In the genomic region with DNA sequence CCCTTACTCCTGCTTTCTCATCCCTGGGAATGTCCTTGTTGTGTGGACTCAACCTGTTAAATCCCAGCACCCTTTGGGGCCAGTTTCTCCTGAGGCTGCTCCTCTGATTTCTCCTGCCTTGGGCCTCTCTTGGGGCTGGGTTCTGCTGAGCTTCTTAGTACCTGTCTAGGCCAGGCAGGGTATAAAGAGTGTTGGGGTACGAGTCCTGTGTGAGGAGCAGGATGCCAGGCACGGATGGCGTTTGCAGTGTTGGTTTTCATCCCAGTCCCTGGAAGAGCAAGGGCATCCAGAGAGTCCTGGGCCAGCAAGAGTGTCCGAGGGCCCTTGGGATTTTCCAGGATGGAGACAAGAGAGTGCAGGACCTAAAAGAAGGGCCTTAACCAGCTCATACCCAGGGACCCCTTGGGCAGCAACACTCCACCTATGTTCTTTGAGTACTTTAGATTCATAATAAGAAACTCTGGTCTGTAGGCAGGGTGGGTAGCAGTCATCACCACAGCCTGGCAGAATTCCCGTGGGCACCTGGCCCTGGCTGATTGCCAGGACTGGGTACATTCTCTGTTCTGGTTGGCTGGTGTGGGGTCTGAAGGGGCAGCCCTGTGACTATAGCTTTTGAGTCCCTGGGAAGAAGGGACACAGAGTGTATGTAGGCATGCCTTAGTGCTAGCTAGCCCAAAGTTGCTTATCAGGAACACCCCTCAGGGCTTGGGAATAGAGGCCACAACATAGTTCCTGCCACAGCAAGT, we compare ENCODE assay signal across 8 mouse cellular contexts. TPM values are rescaled to one million over a fixed set of nuclear protein-coding genes. Genes with fewer than 3 reads are reported as not detected.
DNase-seq lines count a peak whose midpoint lies in the region; ATAC-seq and TF ChIP-seq lines count a peak whose summit lies in the region.

No protein-coding gene starts in this region.

- 65% methylated on average over 5 of the region's 5 CpGs for WGBS in heart, embryonic 16.5 days
- 82% methylated on average over 5 of the region's 5 CpGs for WGBS in limb, embryonic 10.5 days
- 22% methylated on average over 5 of the region's 5 CpGs for WGBS in olfactory bulb, adult 2 months

- ATAC-seq in heart, embryonic 16.5 days (replicated peaks; ENCODE audit: extremely low read depth, insufficient read depth, low FRiP score), result no peak
- no peak for ATAC-seq in monocyte, adult 5-6 weeks (replicated peaks; ENCODE audit: insufficient number of reproducible peaks, low FRiP score, low TSS enrichment, poor library complexity, severe bottlenecking)

- DNase-seq in cerebellum, adult 11 months, result peak; percentile 74
- DNase-seq in cerebellum, postnatal 4 days (ENCODE audit: low spot score in 2 of 2), result no peak
- DNase-seq in brain, embryonic 14.5 days (ENCODE audit: low read depth), result peak; percentile 18
- no peak for DNase-seq in limb, embryonic 10.5 days (ENCODE audit: low spot score)
- DNase-seq in urinary bladder, postnatal 25 days (ENCODE audit: low spot score), result no peak

- 0 out of 2 replicates have a peak, but pooled peaks cover 6% of the 10 kb centered on the region for H3K4me1 ChIP-seq in heart, embryonic 16.5 days (ENCODE audit: control insufficient read depth, insufficient read depth, low read length)
- peaks cover 31% of the 10 kb centered on the region for H3K4me1 ChIP-seq in limb, embryonic 10.5 days
- peaks cover 36% of the 10 kb centered on the region for H3K4me1 ChIP-seq in olfactory bulb, adult 2 months (ENCODE audit: control insufficient read depth, insufficient read depth, low read length)

- no peak for TF ChIP-seq POLR2A in brain, embryonic 14.5 days (IDR thresholded peaks at IDR 0.05; ENCODE audit: borderline replicate concordance, extremely low read depth, insufficient read depth, insufficient read length, poor library complexity, severe bottlenecking)
- no peak for TF ChIP-seq POLR2A in olfactory bulb, adult 2 months (IDR thresholded peaks at IDR 0.05; ENCODE audit: insufficient read depth, low read depth, low read length)

- no peak overlapping the region for H3K9ac ChIP-seq in heart, embryonic 16.5 days (ENCODE audit: low read length)

- peak overlapping the region; percentile 93 for H3K4me2 ChIP-seq in heart, embryonic 16.5 days (ENCODE audit: low read depth, low read length)

- no peaks in the 10 kb centered on the region for H3K36me3 ChIP-seq in heart, embryonic 16.5 days (ENCODE audit: control insufficient read depth, insufficient read depth)
- H3K36me3 ChIP-seq in limb, embryonic 10.5 days, result no peaks in the 10 kb centered on the region

- H3K9me3 ChIP-seq in heart, embryonic 16.5 days (replicated peaks; ENCODE audit: control insufficient read depth, low read length), result no peaks in the 10 kb centered on the region
- no peaks in the 10 kb centered on the region for H3K9me3 ChIP-seq in limb, embryonic 10.5 days (replicated peaks)

- H3K4me3 ChIP-seq in heart, embryonic 16.5 days (ENCODE audit: low read length), result peak overlapping the region; percentile 77; the same call in 1 of the 2 replicates
- peak overlapping the region; percentile 77 for H3K4me3 ChIP-seq in limb, embryonic 10.5 days
- peak overlapping the region; percentile 85 for H3K4me3 ChIP-seq in olfactory bulb, adult 2 months (ENCODE audit: insufficient read depth, low read depth, low read length)

- TF ChIP-seq CTCF in brain, embryonic 14.5 days (IDR thresholded peaks at IDR 0.05; ENCODE audit: borderline replicate concordance, extremely low read depth, insufficient read depth, insufficient read length), result no peak
- TF ChIP-seq CTCF in olfactory bulb, adult 2 months (IDR thresholded peaks at IDR 0.05; ENCODE audit: insufficient read depth, low read depth, low read length), result 0 out of 2 replicates have a peak, but pooled peaks have one; percentile 9

- peaks cover 18% of the 10 kb centered on the region for H3K27me3 ChIP-seq in heart, embryonic 16.5 days (ENCODE audit: control insufficient read depth, insufficient read depth, low read length)
- H3K27me3 ChIP-seq in limb, embryonic 10.5 days (ENCODE audit: low read depth, poor library complexity, severe bottlenecking), result peaks cover 66% of the 10 kb centered on the region

- no peak overlapping the region for H3K27ac ChIP-seq in heart, embryonic 16.5 days (ENCODE audit: low read length)
- no peak overlapping the region for H3K27ac ChIP-seq in limb, embryonic 10.5 days
- peak overlapping the region; percentile 75; the same call in 1 of the 2 replicates for H3K27ac ChIP-seq in olfactory bulb, adult 2 months (ENCODE audit: insufficient read depth, low read depth, low read length)

RNA-seq across cellular contexts. Expression of gene Abca2, which starts 1.1 kb away (rescaled TPM):
- polyA plus RNA-seq in brain, embryonic 14.5 days (2012; rRNA removed), result 29.8 and 60.6 TPM in 2 replicates
- 5.4 and 5.8 TPM in 2 replicates for polyA plus RNA-seq in heart, embryonic 16.5 days (2015; fragmentation: Nextera tagmentation; extraction: Ambion mirVana)
- 2.8 and 4.4 TPM in 2 replicates for polyA plus RNA-seq in limb, embryonic 10.5 days (2016; fragmentation: Nextera tagmentation; extraction: Ambion mirVana)
- polyA plus RNA-seq in olfactory bulb, adult 2 months (2012; ENCODE audit: insufficient read depth, insufficient read length, low replicate concordance, missing spikeins), result not detected in 2 replicates
- total RNA-seq in monocyte, adult 5-6 weeks (2017), result 16.8 to 46.8 TPM (median 17.5 TPM) in 3 replicates

RNA-seq across cellular contexts. Expression of gene Fut7, which starts 6.5 kb away (rescaled TPM):
- polyA plus RNA-seq in brain, embryonic 14.5 days (2012; rRNA removed), result 0.42 and 0.57 TPM in 2 replicates
- polyA plus RNA-seq in heart, embryonic 16.5 days (2015; fragmentation: Nextera tagmentation; extraction: Ambion mirVana), result 0.35 and 0.46 TPM in 2 replicates
- not detected in 2 replicates for polyA plus RNA-seq in limb, embryonic 10.5 days (2016; fragmentation: Nextera tagmentation; extraction: Ambion mirVana)
- polyA plus RNA-seq in olfactory bulb, adult 2 months (2012; ENCODE audit: insufficient read depth, insufficient read length, low replicate concordance, missing spikeins), result not detected in 2 replicates
- 8.9 to 13.9 TPM (median 11.0 TPM) in 3 replicates for total RNA-seq in monocyte, adult 5-6 weeks (2017)

RNA-seq across cellular contexts. Expression of gene Clic3, which starts 27.0 kb away (rescaled TPM):
- polyA plus RNA-seq in brain, embryonic 14.5 days (2012; rRNA removed), result 1.1 and 1.9 TPM in 2 replicates
- 8.0 and 17.9 TPM in 2 replicates for polyA plus RNA-seq in heart, embryonic 16.5 days (2015; fragmentation: Nextera tagmentation; extraction: Ambion mirVana)
- 0.30 and 1.1 TPM in 2 replicates for polyA plus RNA-seq in limb, embryonic 10.5 days (2016; fragmentation: Nextera tagmentation; extraction: Ambion mirVana)
- polyA plus RNA-seq in olfactory bulb, adult 2 months (2012; ENCODE audit: insufficient read depth, insufficient read length, low replicate concordance, missing spikeins), result not detected in 2 replicates
- not detected in 3 replicates for total RNA-seq in monocyte, adult 5-6 weeks (2017)

RNA-seq across cellular contexts. Expression of gene Npdc1, which starts 30.5 kb away (rescaled TPM):
- polyA plus RNA-seq in brain, embryonic 14.5 days (2012; rRNA removed), result 621 and 644 TPM in 2 replicates
- polyA plus RNA-seq in heart, embryonic 16.5 days (2015; fragmentation: Nextera tagmentation; extraction: Ambion mirVana), result 30.8 TPM in 2 replicates
- polyA plus RNA-seq in limb, embryonic 10.5 days (2016; fragmentation: Nextera tagmentation; extraction: Ambion mirVana), result 5.7 and 8.1 TPM in 2 replicates
- not detected in 2 replicates for polyA plus RNA-seq in olfactory bulb, adult 2 months (2012; ENCODE audit: insufficient read depth, insufficient read length, low replicate concordance, missing spikeins)
- total RNA-seq in monocyte, adult 5-6 weeks (2017), result not detected in 3 replicates

RNA-seq across cellular contexts. Expression of gene Paxx, which starts 31.3 kb away (rescaled TPM):
- 109 and 142 TPM in 2 replicates for polyA plus RNA-seq in brain, embryonic 14.5 days (2012; rRNA removed)
- polyA plus RNA-seq in heart, embryonic 16.5 days (2015; fragmentation: Nextera tagmentation; extraction: Ambion mirVana), result 37.6 and 40.4 TPM in 2 replicates
- 10.0 and 14.6 TPM in 2 replicates for polyA plus RNA-seq in limb, embryonic 10.5 days (2016; fragmentation: Nextera tagmentation; extraction: Ambion mirVana)
- not detected in 2 replicates for polyA plus RNA-seq in olfactory bulb, adult 2 months (2012; ENCODE audit: insufficient read depth, insufficient read length, low replicate concordance, missing spikeins)
- total RNA-seq in monocyte, adult 5-6 weeks (2017), result 21.4 to 39.6 TPM (median 32.9 TPM) in 3 replicates

Comparison
In these comparisons a context has a peak if more than half of its experiments do, and no peak if none do; other contexts are left out.
1. DNase-seq: peak in cerebellum, adult 11 months (single experiment) and brain, embryonic 14.5 days (single experiment); none in cerebellum, postnatal 4 days (0 of 2), limb, embryonic 10.5 days (single experiment) and urinary bladder, postnatal 25 days (single experiment).
2. Peak in every context shown above with its lines, with median percentiles within 50 percentile points of each other: H3K4me3 ChIP-seq.